Mouse (Mus musculus): ENCODE measurements at regions not wholly inside any gene's neighbourhood (a gene's known extent, or its start where the extent isn't known, plus 50 kb on each side); places are given as distances from the start of the nearest gene placed in this dataset.
A peak's percentile ranks its signal among the peaks of the same experiment; 100 is the strongest.
"Not testable (repeated sequence)": the region's sequence is repeated elsewhere in the genome, so short reads cannot be mapped to it uniquely, and the experiment has no call there.

- DNase-seq = peak; percentile 32
These were observed 131.2 kb upstream of the Mpdz start for GRCm38 (mm10) chr4:81573771-81574170.

GRCm38 (mm10) chr4:81570736-81571135 lies 128.1 kb upstream of the Mpdz start:
- DNase-seq = no peak

- no peak for DNase-seq
These were observed 126.9 kb upstream of the Mpdz start for GRCm38 (mm10) chr4:81569531-81569930.

GRCm38 (mm10) chr4:81568404-81568803 lies 125.8 kb upstream of the Mpdz start:
- no peak for DNase-seq

- DNase-seq = no peak
These were observed 125.3 kb upstream of the Mpdz start for GRCm38 (mm10) chr4:81567928-81568327.

GRCm38 (mm10) chr4:81566526-81566925 lies 123.9 kb upstream of the Mpdz start:
- DNase-seq = no peak

- no peak for DNase-seq
These were observed 123.1 kb upstream of the Mpdz start for GRCm38 (mm10) chr4:81565422-81566395.

GRCm38 (mm10) chr4:81564446-81564845 lies 121.8 kb upstream of the Mpdz start:
- no peak for DNase-seq

GRCm38 (mm10) chr4:81563574-81563973 lies 121.0 kb upstream of the Mpdz start:
- DNase-seq = peak; percentile 56

- DNase-seq = no peak
These were observed 118.8 kb upstream of the Mpdz start for GRCm38 (mm10) chr4:81561453-81561852.

- no peak for DNase-seq
These were observed 108.2 kb upstream of the Mpdz start for GRCm38 (mm10) chr4:81550816-81551215.

- DNase-seq = peak; percentile 50
These were observed 107.6 kb upstream of the Mpdz start for GRCm38 (mm10) chr4:81550256-81550655.

GRCm38 (mm10) chr4:81540496-81540895 lies 97.9 kb upstream of the Mpdz start:
- DNase-seq = no peak

GRCm38 (mm10) chr4:81539551-81539950 lies 96.9 kb upstream of the Mpdz start:
- no peak for DNase-seq

GRCm38 (mm10) chr4:81536795-81537194 lies 94.2 kb upstream of the Mpdz start:
- no peak for DNase-seq

- DNase-seq = peak; percentile 28
These were observed 87.9 kb upstream of the Mpdz start for GRCm38 (mm10) chr4:81530546-81530945.

- not testable (repeated sequence) for DNase-seq
These were observed 76.5 kb upstream of the Mpdz start for GRCm38 (mm10) chr4:81519151-81519550.

- no peak for DNase-seq
These were observed 71.9 kb upstream of the Mpdz start for GRCm38 (mm10) chr4:81514547-81514946.

- no peak for DNase-seq
These were observed 69.8 kb upstream of the Mpdz start for GRCm38 (mm10) chr4:81512396-81512795.

GRCm38 (mm10) chr4:81508776-81509175 lies 66.2 kb upstream of the Mpdz start:
- no peak for DNase-seq

GRCm38 (mm10) chr4:81506841-81507240 lies 64.2 kb upstream of the Mpdz start:
- no peak for DNase-seq

- no peak for DNase-seq
These were observed 63.7 kb upstream of the Mpdz start for GRCm38 (mm10) chr4:81506306-81506705.

- no peak for DNase-seq
These were observed 62.5 kb upstream of the Mpdz start for GRCm38 (mm10) chr4:81505096-81505495.

GRCm38 (mm10) chr4:81503941-81504340 lies 61.3 kb upstream of the Mpdz start:
- peak; percentile 18 for DNase-seq

GRCm38 (mm10) chr4:81501802-81502201 lies 59.2 kb upstream of the Mpdz start:
- no peak for DNase-seq

Data from lung, postnatal 14 days (tissue).